Mouse (Mus musculus) kidney, postnatal 4 days (tissue): ENCODE measurements around the gene Dtx3.

Experiments
- DNase-seq, 2 experiments: peaks; one replicate each; pipeline ENCODE4 v3.0.0; 2021; ENCODE audit warnings: mixed read lengths in 2 of 2

Gene Dtx3

GRCm38 (mm10) chr10:127183759-127184158, 11.8 kb downstream of the Dtx3 start:
- no peak for DNase-seq

DNA sequence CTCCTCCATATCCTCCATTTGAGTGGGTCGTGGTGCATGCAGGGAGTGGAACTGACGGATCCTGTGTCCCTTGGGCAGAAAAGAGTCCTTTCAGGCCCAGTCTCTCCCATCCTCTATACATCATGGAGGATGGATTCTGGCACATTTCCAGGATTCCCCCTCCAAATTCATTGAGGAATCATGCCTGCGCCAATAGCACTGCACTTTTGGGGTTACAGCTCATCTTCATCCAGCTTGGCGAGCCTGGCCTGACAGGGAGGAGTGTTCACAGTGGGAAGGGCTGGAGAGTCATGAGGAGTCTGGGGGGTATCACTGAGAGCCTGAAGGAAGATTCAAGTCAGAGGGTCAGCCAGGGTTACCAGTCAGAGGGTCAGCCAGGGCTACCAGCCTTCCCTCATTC, 12.9 kb downstream of the Dtx3 start:
- DNase-seq, result no peak

- DNase-seq, result no peak
These were observed 14.0 kb downstream of the Dtx3 start for GRCm38 (mm10) chr10:127181566-127181965.

DNA sequence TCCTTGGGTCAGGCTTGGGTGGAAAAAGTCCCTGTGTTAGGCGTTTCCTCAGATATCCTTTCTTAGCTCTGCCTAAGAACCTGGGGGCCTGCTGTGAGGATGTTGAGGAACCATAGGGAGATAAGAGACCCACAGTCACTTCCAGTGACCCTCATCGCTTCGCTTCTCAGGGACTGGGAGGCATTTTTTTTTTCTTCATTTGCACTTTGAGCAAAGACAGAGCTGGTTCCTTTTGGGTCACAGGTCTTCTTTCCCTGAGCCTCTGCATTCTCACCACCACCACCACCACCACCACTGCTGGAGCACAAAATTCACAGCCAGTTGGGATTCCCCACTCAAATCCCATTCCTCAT, 14.9 kb downstream of the Dtx3 start:
- DNase-seq, result no peak

- peak; percentile 47 to 70 for DNase-seq
These were observed 15.4 kb downstream of the Dtx3 start, which contains the start of gene Slc26a10 for GRCm38 (mm10) chr10:127179871-127180694. Slc26a10 (minus strand) TSS chr10:127180645.

DNA sequence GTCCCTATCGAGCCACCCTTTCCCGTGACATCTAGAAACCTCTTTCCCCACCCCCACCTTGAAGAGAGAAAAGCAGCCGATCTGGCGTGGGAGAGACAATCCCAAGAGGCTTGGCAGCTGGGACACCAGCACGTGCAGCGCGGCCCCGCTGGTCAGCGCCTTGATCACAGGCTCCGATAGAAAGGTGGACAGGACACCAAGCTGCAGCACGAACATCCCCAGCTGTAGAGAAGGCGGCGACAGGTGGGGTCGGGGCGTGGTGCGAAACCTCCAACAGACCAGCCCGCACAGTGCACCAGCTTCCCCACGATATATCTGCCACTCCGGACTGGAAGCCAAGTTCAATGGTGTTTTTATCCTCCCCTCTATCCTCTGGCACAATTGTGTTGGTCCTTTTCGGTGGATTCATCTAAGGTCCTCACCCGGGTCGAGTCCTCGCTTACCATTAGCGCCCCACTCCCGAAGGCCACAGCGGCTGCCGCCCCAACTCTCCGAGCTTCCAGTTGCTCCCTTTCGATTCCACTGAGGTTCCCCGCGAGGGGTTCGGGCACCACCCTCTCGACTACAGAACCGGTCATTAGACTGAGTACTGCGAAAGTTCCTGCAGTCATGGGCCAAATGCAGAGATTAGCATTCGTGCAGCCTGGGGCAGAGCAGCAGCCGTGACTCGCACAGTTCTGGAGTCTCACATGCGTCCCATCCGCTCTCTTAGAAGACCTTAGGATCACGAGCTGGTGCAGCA, 17.1 kb downstream of the Dtx3 start:
- peak in 1 of 2 experiments; percentile 42 for DNase-seq

DNA sequence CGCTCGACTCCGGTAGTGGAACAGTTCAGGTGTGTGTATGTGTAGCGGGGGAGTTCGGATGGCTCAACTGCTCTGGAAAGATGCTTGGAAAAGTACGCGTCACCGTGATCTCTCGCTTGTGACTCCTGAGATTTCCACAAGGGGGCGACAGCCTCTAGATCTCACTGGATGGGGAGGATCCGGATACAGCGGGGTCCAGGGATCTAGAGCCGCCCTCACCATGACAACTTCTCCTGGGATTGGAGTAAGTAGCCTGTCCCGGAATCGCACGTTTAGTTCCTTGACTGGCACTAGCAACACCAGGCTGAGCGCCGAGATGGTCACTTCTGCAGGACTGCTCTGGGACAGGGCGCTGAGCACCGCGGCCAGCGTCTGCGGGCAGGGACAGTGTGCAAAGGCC, 17.8 kb downstream of the Dtx3 start:
- peak; percentile 86 to 88 for DNase-seq

DNA sequence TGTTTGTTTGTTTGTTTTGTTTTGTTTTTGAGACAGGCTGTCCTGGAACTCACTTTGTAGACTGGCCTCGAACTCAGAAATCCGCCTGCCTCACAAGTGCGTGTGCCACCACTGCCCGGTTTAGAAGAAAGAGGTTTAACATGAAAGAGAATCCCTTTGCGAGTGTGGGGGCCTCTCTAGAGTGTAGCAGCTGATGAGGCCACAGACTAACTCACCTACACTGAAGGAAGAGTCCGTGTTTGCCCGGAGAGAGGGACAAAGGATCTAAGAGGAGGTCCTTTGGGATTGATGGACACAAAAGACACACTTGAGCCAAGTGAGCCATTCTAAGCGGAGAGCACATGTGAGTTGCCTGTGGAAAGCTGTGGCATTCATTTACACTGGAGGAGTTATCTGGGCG, 18.3 kb downstream of the Dtx3 start:
- no peak for DNase-seq

GRCm38 (mm10) chr10:127176756-127177155, 18.8 kb downstream of the Dtx3 start:
- no peak for DNase-seq

DNA sequence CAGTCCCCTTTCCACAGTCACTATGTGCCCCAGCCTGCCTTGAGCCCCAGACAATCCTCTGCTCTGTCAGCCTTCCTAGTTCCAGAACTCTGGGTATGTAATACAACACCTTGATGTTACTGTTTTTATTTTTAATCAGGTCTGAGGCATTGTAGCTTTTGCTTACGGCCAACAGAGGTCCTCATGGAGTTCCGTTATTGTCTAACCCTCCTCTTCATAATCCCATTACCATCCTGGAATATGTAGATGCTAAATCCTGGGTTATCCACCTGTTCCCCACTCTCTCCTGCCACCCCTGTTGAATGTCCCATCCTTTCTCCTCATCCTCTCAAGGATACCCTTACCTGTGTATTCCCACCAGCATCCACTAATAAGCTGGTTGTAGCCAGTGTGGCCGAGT, 19.3 kb downstream of the Dtx3 start:
- no peak for DNase-seq

DNA sequence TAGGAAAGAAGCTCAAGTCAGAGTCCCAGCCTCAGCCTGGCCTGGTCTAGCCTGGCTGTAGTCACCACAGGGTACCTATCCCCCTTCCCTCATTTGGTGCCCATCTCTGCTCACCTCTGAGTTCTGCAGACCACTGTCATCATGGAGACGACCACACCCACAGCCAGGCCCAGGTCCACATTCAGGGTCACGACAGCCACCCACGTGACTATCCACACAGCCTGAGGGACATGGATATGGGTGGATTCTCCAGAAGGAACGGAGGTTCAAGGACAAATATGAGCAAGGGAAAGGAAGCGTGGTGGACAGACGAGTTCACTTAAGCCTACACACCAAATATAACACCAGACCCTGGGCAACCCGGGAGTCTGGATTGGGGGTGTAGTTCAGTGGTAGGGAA, 21.4 kb downstream of the Dtx3 start:
- no peak for DNase-seq

GRCm38 (mm10) chr10:127173148-127174065, 22.1 kb downstream of the Dtx3 start:
- DNase-seq, result no peak

- no peak for DNase-seq
These were observed 23.8 kb downstream of the Dtx3 start for GRCm38 (mm10) chr10:127171631-127172200.

DNA sequence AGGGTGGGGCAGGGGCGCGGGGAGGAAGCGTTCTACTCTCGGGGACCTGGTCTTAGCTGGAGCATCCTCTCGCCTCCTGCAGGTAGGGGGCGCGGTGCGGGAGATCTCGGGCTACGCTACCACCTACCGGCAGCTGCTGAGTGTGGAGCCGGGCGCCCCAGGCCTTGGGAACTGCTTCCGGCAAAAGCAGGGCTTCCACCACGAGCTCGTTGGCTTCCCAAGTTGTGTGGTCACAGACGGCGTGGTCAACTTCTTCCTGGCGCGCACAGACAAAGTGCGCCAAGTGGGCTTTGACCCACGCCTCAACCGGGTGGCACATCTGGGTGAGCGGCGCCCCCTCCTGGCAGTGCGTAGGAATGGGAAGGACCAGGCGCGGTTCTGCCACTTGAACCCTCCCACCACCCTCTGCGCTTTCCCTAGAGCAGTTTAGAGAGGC, 24.7 kb downstream of the Dtx3 start:
- peak; percentile 87 to 90 for DNase-seq

DNA sequence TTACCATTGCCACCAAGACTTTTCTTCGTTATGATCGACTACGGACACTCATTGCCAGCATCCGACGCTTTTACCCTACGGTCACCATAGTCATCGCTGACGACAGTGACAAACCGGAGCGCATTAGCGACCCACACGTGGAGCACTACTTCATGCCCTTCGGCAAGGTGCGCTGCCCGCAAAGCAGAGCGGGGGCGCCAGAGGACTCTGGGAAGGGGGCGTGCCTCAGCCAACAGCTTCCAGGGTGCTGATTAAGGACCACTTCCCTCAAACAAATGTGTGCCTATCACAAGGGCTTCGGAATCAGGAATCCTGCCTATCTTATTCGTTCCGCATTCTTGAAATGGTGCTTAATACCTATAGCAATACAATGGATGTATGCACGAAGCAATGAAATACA, 25.5 kb downstream of the Dtx3 start:
- peak; percentile 56 to 65 for DNase-seq

- DNase-seq, result peak in 1 of 2 experiments; percentile 9
These were observed 27.8 kb downstream of the Dtx3 start for GRCm38 (mm10) chr10:127167614-127168192.

- DNase-seq, result no peak
These were observed 28.5 kb downstream of the Dtx3 start for GRCm38 (mm10) chr10:127166771-127167613.

DNA sequence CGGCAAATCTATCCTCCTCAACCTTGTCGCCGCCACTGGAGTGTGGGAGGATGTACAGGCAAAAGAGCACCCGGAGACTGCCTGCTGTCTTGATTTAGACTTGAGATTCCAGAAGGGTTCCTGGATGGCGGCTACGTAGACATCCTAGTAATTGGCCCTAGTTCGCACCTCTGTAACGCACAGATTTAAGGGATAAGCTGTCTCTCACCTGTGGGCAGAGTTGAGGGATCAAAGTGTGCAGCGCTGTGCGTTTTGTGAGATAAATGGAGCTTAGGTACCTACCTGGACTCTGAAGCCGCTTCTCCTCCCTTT, 29.2 kb downstream of the Dtx3 start:
- no peak for DNase-seq

GRCm38 (mm10) chr10:127165654-127166403, 29.7 kb downstream of the Dtx3 start:
- peak; percentile 56 to 70 for DNase-seq

GRCm38 (mm10) chr10:127165354-127165653, 30.2 kb downstream of the Dtx3 start:
- DNase-seq, result no peak
